Mouse (Mus musculus) spleen, adult 2 months (tissue): ENCODE results near the gene Rbp7.

ENCODE experiments used
- CTCF ChIP-seq: fragments of 200-500 bp; IDR thresholded peaks from 2 replicates; pipeline ENCODE4 v1.5.1; 2011; ENCODE audit warnings: mild to moderate bottlenecking, inconsistent platforms; ENCODE audit not compliant: insufficient read depth, insufficient read length, insufficient replicate concordance; ENCODE audit errors: extremely low read depth
- POLR2A ChIP-seq: fragments of 200-500 bp; IDR thresholded peaks from 2 replicates; pipeline ENCODE4 v1.6.1; 2011; ENCODE audit warnings: low read depth, low read length, inconsistent platforms

- TF ChIP-seq CTCF (no peak), POLR2A (no peak)
Measured at GRCm38 (mm10) chr4:149417854-149418365, 36.9 kb downstream of the Rbp7 start.
